Mouse (Mus musculus): ENCODE data around the gene Gstm7. TPM values are rescaled to one million over a fixed set of nuclear protein-coding genes. Genes with fewer than 3 reads are reported as not detected.
"Not testable (repeated sequence)": the region's sequence is repeated elsewhere in the genome, so short reads cannot be mapped to it uniquely, and the experiment has no call there.

Gene Gstm7
- polyA plus RNA-seq, 1 experiment = not detected

- Histone ChIP-seq H3K4me3 (ENCODE audit: insufficient read depth, low read depth, low read length) (no peak overlapping the region), H3K27ac (ENCODE audit: insufficient read depth, low read depth, low read length) (no peak overlapping the region), H3K4me1 (ENCODE audit: control insufficient read depth, insufficient read depth, low read length) (no peaks in the 10 kb centered on the region)
- 96% methylated on average over 13 of the region's 13 CpGs for WGBS
- no peak for TF ChIP-seq CTCF (IDR thresholded peaks at IDR 0.05; ENCODE audit: insufficient read depth, low read depth, low read length)
- no peak for TF ChIP-seq POLR2A (IDR thresholded peaks at IDR 0.05; ENCODE audit: insufficient read depth, low read depth, low read length)
Measured at GRCm38 (mm10) chr3:107898691-107899090, 32.9 kb downstream of the Gstm7 start.

DNA sequence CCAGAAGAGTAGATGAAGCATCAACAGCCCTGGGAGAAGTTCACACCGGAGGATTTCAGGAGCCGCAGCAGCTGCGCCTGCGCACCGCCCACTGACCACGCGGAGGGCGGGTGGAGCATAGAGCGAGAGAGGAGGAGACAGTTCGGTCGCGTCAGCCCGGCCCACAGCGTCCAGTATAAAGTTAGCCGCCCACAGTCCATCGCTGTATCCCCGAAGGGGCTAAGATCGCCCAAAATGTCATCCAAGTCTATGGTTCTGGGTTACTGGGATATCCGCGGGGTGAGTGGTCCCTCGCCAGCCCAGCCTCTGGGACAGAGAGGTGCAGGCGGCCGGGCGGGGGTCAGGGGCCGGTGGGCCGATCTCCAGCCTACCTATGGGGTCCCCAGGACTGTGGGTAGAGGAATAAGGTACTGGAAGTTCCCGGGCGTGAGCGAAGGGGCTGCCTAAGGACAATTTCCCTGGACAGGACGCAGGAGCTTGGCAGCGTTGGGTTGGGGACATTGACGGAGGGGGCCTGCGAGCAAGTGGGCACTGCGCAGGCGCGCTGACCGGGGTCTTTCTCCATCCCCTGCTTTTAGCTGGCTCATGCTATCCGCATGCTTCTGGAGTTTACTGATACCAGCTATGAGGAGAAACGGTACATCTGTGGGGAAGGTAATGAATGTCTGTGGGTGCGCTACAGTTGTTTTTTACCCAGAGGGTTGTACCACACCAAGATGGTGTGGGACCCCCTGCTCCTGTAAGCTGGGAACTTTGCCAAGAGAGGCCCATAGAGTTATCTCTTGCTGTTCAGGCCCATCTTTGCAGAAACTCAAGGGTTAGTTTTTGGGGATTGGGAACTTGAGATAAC lies 35.7 kb downstream of the Gstm7 start, which contains the start of gene Gstm5:
TSS of gene Gstm5 (plus strand) at position 102 of the 850 bp plus-strand sequence.
- no peaks in the 10 kb centered on the region for H3K4me1 ChIP-seq (ENCODE audit: control insufficient read depth, insufficient read depth, low read length)
- H3K4me3 ChIP-seq (ENCODE audit: insufficient read depth, low read depth, low read length) = peak within 1 kb of the TSS; percentile 63
- 4% methylated on average over 40 of the region's 40 CpGs for WGBS
- peak within 1 kb of the TSS; percentile 17; the same call in 1 of the 2 replicates for H3K27ac ChIP-seq (ENCODE audit: insufficient read depth, low read depth, low read length)
- TF ChIP-seq CTCF (IDR thresholded peaks at IDR 0.05; ENCODE audit: insufficient read depth, low read depth, low read length) (no peak), POLR2A (IDR thresholded peaks at IDR 0.05; ENCODE audit: insufficient read depth, low read depth, low read length) (peak; percentile 93)

GRCm38 (mm10) chr3:107895194-107895719 lies 36.4 kb downstream of the Gstm7 start:
- 7% methylated on average over 6 of the region's 6 CpGs for WGBS
- H3K27ac ChIP-seq (ENCODE audit: insufficient read depth, low read depth, low read length) = no peak overlapping the region

DNA sequence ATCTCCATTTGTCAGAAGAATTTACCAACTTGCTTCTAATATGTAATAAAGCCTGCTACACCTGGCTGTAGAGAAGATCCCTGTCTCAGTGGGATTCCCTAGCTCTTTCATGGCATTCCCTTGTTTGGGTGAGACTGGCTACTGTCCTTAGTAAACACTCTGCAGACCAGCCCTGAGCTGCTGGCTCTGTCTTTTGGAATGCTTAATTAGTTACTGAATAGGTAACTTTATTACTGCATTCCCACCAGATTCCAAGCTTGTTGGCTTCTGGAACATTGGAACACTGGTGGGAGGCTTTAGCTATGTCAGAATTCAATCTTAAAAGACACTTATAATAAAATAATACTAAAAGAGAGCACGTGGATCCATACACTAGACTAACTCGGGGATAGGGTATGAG lies 42.4 kb downstream of the Gstm7 start:
- not testable (repeated sequence) for H3K4me3 ChIP-seq (ENCODE audit: insufficient read depth, low read depth, low read length); H3K4me1 ChIP-seq (ENCODE audit: control insufficient read depth, insufficient read depth, low read length); H3K27ac ChIP-seq (ENCODE audit: insufficient read depth, low read depth, low read length)
- WGBS = 86% methylated on average over 2 of the region's 2 CpGs

More at GRCm38 (mm10) chr3:107895194-107895719, 36.4 kb downstream of the Gstm7 start:
- Histone ChIP-seq H3K4me1 (ENCODE audit: control insufficient read depth, insufficient read depth, low read length) (no peaks in the 10 kb centered on the region), H3K4me3 (ENCODE audit: insufficient read depth, low read depth, low read length) (peak overlapping the region; percentile 63)
- TF ChIP-seq POLR2A (IDR thresholded peaks at IDR 0.05; ENCODE audit: insufficient read depth, low read depth, low read length) (no peak), CTCF (IDR thresholded peaks at IDR 0.05; ENCODE audit: insufficient read depth, low read depth, low read length) (no peak)

GRCm38 (mm10) chr3:107887674-107888495 lies 43.7 kb downstream of the Gstm7 start:
- no peak for TF ChIP-seq CTCF (IDR thresholded peaks at IDR 0.05; ENCODE audit: insufficient read depth, low read depth, low read length)
- TF ChIP-seq POLR2A (IDR thresholded peaks at IDR 0.05; ENCODE audit: insufficient read depth, low read depth, low read length) = no peak
- WGBS = 53% methylated on average over 9 of the region's 9 CpGs
- Histone ChIP-seq H3K4me3 (ENCODE audit: insufficient read depth, low read depth, low read length) (no peak overlapping the region), H3K27ac (ENCODE audit: insufficient read depth, low read depth, low read length) (peak overlapping the region; percentile 36; the same call in 1 of the 2 replicates), H3K4me1 (ENCODE audit: control insufficient read depth, insufficient read depth, low read length) (no peaks in the 10 kb centered on the region)

GRCm38 (mm10) chr3:107877747-107878736 lies 53.6 kb downstream of the Gstm7 start:
- TF ChIP-seq CTCF (IDR thresholded peaks at IDR 0.05; ENCODE audit: insufficient read depth, low read depth, low read length) (no peak), POLR2A (IDR thresholded peaks at IDR 0.05; ENCODE audit: insufficient read depth, low read depth, low read length) (no peak)
- H3K27ac ChIP-seq (ENCODE audit: insufficient read depth, low read depth, low read length) = no peak overlapping the region
- 69% methylated on average over 12 of the region's 12 CpGs for WGBS
- H3K4me3 ChIP-seq (ENCODE audit: insufficient read depth, low read depth, low read length) = no peak overlapping the region
- 0 out of 2 replicates have a peak, but pooled peaks cover 4% of the 10 kb centered on the region for H3K4me1 ChIP-seq (ENCODE audit: control insufficient read depth, insufficient read depth, low read length)

DNA sequence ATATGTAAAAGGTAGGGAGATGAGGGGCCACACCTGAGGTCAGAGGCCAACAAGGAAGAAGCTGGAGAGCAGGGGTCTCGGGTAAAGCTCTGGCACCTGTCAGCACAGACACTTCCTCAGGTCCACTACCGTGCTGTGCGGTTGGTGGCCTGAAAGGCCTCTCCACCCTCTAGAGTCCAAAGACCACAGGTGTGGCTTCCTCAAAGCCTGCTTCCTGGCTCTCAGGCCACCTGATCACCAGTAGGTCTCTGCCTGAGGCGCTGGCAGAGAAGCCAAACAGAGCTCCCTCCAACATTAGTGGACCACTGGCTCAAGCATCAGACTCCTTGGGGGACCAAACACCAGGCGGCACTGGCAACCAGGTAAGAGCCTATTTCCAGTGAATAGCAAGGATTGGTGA lies 54.6 kb downstream of the Gstm7 start, which contains the start of gene Eps8l3:
TSS of gene Eps8l3 (plus strand) at position 225 of the 400 bp plus-strand sequence.
- TF ChIP-seq POLR2A (IDR thresholded peaks at IDR 0.05; ENCODE audit: insufficient read depth, low read depth, low read length) = no peak
- no peak for TF ChIP-seq CTCF (IDR thresholded peaks at IDR 0.05; ENCODE audit: insufficient read depth, low read depth, low read length)
- Histone ChIP-seq H3K4me1 (ENCODE audit: control insufficient read depth, insufficient read depth, low read length) (0 out of 2 replicates have a peak, but pooled peaks cover 4% of the 10 kb centered on the region), H3K4me3 (ENCODE audit: insufficient read depth, low read depth, low read length) (no peak within 1 kb of the TSS), H3K27ac (ENCODE audit: insufficient read depth, low read depth, low read length) (no peak within 1 kb of the TSS)
- WGBS = 95% methylated on average over 5 of the region's 5 CpGs

Other genes with a start within 250 kb of the Gstm7 start
- gene Ahcyl1, start 235.3 kb downstream of the Gstm7 start, polyA plus RNA-seq (2012; ENCODE audit: insufficient read depth, insufficient read length, low replicate concordance, missing spikeins) = 109 and 279 TPM in 2 replicates
- not detected in 2 replicates for gene Csf1, start 171.3 kb downstream of the Gstm7 start, polyA plus RNA-seq (2012; ENCODE audit: insufficient read depth, insufficient read length, low replicate concordance, missing spikeins)
- gene Eps8l3, start 54.6 kb downstream of the Gstm7 start, polyA plus RNA-seq (2012; ENCODE audit: insufficient read depth, insufficient read length, low replicate concordance, missing spikeins) = not detected in 2 replicates
- not detected in 2 replicates for gene Gstm5, start 36.0 kb downstream of the Gstm7 start, polyA plus RNA-seq (2012; ENCODE audit: insufficient read depth, insufficient read length, low replicate concordance, missing spikeins)
- not detected in 2 replicates for gene Gstm6, start 11.9 kb upstream of the Gstm7 start, polyA plus RNA-seq (2012; ENCODE audit: insufficient read depth, insufficient read length, low replicate concordance, missing spikeins)
- not detected in 2 replicates for gene Gstm3, start 37.5 kb upstream of the Gstm7 start, polyA plus RNA-seq (2012; ENCODE audit: insufficient read depth, insufficient read length, low replicate concordance, missing spikeins)
- gene Gstm2, start 54.6 kb upstream of the Gstm7 start, polyA plus RNA-seq (2012; ENCODE audit: insufficient read depth, insufficient read length, low replicate concordance, missing spikeins) = not detected in 2 replicates
- not detected in 2 replicates for gene Gstm1, start 86.2 kb upstream of the Gstm7 start, polyA plus RNA-seq (2012; ENCODE audit: insufficient read depth, insufficient read length, low replicate concordance, missing spikeins)
- not detected in 2 replicates for gene Gstm4, start 113.1 kb upstream of the Gstm7 start, polyA plus RNA-seq (2012; ENCODE audit: insufficient read depth, insufficient read length, low replicate concordance, missing spikeins)
- not detected in 2 replicates for gene Ampd2, start 154.8 kb upstream of the Gstm7 start, polyA plus RNA-seq (2012; ENCODE audit: insufficient read depth, insufficient read length, low replicate concordance, missing spikeins)
- gene Gnat2, start 161.0 kb upstream of the Gstm7 start, polyA plus RNA-seq (2012; ENCODE audit: insufficient read depth, insufficient read length, low replicate concordance, missing spikeins) = not detected in 2 replicates
- not detected in 2 replicates for gene Gnai3, start 214.3 kb upstream of the Gstm7 start, polyA plus RNA-seq (2012; ENCODE audit: insufficient read depth, insufficient read length, low replicate concordance, missing spikeins)
- not detected in 2 replicates for gene Gpr61, start 223.1 kb upstream of the Gstm7 start, polyA plus RNA-seq (2012; ENCODE audit: insufficient read depth, insufficient read length, low replicate concordance, missing spikeins)

Measured in olfactory bulb, adult 2 months (tissue).